Mouse (Mus musculus) ES-E14 (cell line): ENCODE results near the gene Adgb.

ENCODE experiments used
- CHD2 ChIP-seq: IDR thresholded peaks from 2 replicates; pipeline ENCODE4 v1.6.1; 2014; ENCODE audit warnings: mild to moderate bottlenecking, low read depth, low read length, inconsistent platforms
- MAFK ChIP-seq: IDR thresholded peaks from 2 replicates; pipeline ENCODE4 v1.6.1; 2014; ENCODE audit warnings: mild to moderate bottlenecking, low read depth, low read length, inconsistent platforms; ENCODE audit not compliant: insufficient read depth
- ZC3H11A ChIP-seq: IDR thresholded peaks from 2 replicates; pipeline ENCODE4 v1.6.1; 2012; ENCODE audit warnings: low read depth, mild to moderate bottlenecking, inconsistent platforms, low read length, borderline replicate concordance
- ZNF384 ChIP-seq: IDR thresholded peaks from 2 replicates; pipeline ENCODE4 v1.6.1; 2012; ENCODE audit warnings: low read depth, low read length, inconsistent platforms

DNA sequence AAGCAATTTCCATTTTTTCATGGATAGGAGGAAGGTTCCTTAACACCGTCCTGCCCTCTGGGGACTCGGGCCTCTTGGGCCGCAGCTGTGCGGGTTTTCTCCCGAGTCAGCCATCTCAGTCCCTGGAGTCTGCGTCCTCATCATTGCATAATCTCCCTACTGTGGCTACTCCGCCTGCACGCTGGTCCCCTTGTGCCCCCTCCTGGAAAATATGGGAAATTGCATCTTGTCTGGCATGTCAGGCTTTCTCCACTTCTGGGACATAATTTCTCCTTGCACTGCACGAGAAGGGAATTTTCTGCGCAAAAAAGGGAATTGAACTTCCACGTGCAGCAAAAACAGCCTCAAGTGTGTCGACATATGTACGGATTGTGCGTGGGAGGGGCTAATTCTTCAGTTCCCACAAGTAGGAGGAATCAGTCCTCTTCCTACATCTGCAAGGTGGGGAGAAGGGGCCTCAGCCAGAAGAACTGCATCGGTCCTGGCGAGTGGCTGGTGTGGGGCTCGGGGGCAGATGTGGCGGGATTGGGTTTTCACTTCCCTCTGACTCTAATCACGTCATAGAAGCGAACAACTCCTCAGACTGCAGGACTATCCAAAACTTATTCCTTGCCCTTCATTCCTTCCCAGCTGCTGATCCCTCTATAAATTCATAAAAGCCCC lies 150.9 kb downstream of the Adgb start:
- no peak for TF ChIP-seq CHD2
- no peak for TF ChIP-seq ZNF384
- TF ChIP-seq MAFK = no peak
- TF ChIP-seq ZC3H11A = peak; percentile 76
